Mouse (Mus musculus) adrenal gland, adult 8-10 months (tissue): Measurements from ENCODE around the gene Ppcs. TPM values are rescaled to one million over a fixed set of nuclear protein-coding genes. Genes with fewer than 3 reads are reported as not detected.

Experiments
- DNase-seq: peaks from one replicate; pipeline ENCODE4 v3.0.0; 2022
- total RNA-seq, 4 experiments: library from RNA; stranded (reverse); gene quantifications; 2 replicates each; pipeline ENCODE4 v1.2.4; 2022

Ppcs gene
- total RNA-seq, 4 experiments from 2014 or later: 47.3 to 58.1 (median 49.5) TPM

- DNase-seq: peak; percentile 36
These were observed 5.0 kb downstream of the Ppcs start for GRCm38 (mm10) chr4:119417270-119417669.

- peak; percentile 91 for DNase-seq
These were observed 7.0 kb downstream of the Ppcs start, which contains the start of gene Ccdc30 for GRCm38 (mm10) chr4:119415072-119415753. Ccdc30 (minus strand) TSS chr4:119415521.

GRCm38 (mm10) chr4:119412791-119413190, 9.4 kb downstream of the Ppcs start:
- no peak for DNase-seq

- no peak for DNase-seq
These were observed 10.2 kb downstream of the Ppcs start for GRCm38 (mm10) chr4:119411877-119412650.

- DNase-seq: no peak
These were observed 18.8 kb downstream of the Ppcs start for GRCm38 (mm10) chr4:119403431-119403830.

- DNase-seq: no peak
These were observed 21.3 kb downstream of the Ppcs start for GRCm38 (mm10) chr4:119400896-119401295.

- no peak for DNase-seq
These were observed 23.5 kb downstream of the Ppcs start for GRCm38 (mm10) chr4:119398751-119399150.

- DNase-seq: no peak
These were observed 31.9 kb downstream of the Ppcs start for GRCm38 (mm10) chr4:119390369-119390768.

- DNase-seq: no peak
These were observed 33.0 kb downstream of the Ppcs start for GRCm38 (mm10) chr4:119389184-119389583.

- no peak for DNase-seq
These were observed 40.6 kb downstream of the Ppcs start for GRCm38 (mm10) chr4:119381471-119382190.

- DNase-seq: no peak
These were observed 52.8 kb downstream of the Ppcs start for GRCm38 (mm10) chr4:119369460-119369859.

Other genes with a start within 250 kb of the Ppcs start
- 10 to 100 TPM; 11.7 to 14.2 (median 12.9) TPM for gene Zfp691, start 248.2 kb downstream of the Ppcs start, total RNA-seq
- gene Ermap, start 232.4 kb downstream of the Ppcs start, total RNA-seq: under 1 TPM; 0.06 to 0.87 (median 0.39) TPM
- 10 to 100 TPM; 15.8 to 25.3 (median 17.1) TPM for gene Svbp, start 227.1 kb downstream of the Ppcs start, total RNA-seq
- under 1 TPM in 2 of 4 experiments, not detected in 2; 0.30 to 0.62 TPM for gene Tmem269, start 204.2 kb downstream of the Ppcs start, total RNA-seq
- gene AU022252, start 189.7 kb downstream of the Ppcs start, total RNA-seq: 10 to 100 TPM; 19.4 to 42.9 (median 27.2) TPM
- gene P3h1, start 189.5 kb downstream of the Ppcs start, total RNA-seq: 10 to 100 TPM; 26.1 to 35.2 (median 28.6) TPM
- gene Cldn19, start 167.0 kb downstream of the Ppcs start, total RNA-seq: under 1 TPM in 3 of 4 experiments, not detected in 1; 0.06 to 0.40 (median 0.28) TPM
- gene Ybx1, start 127.8 kb downstream of the Ppcs start, total RNA-seq: 100 to 1,000 TPM; 443 to 619 (median 512) TPM
- 10 to 100 TPM; 17.7 to 25.4 (median 24.3) TPM for gene Ppih, start 101.9 kb downstream of the Ppcs start, total RNA-seq
- gene Ccdc30, start 6.9 kb downstream of the Ppcs start, total RNA-seq: 10 to 100 TPM; 15.6 to 33.1 (median 20.5) TPM
- gene Zmynd12, start 394 bp upstream of the Ppcs start, total RNA-seq: 1 to 10 TPM; 3.7 to 9.4 (median 6.6) TPM
- under 1 TPM; 0.29 to 0.59 (median 0.46) TPM for gene Rimkla, start 70.2 kb upstream of the Ppcs start, total RNA-seq
- gene Foxj3, start 114.6 kb upstream of the Ppcs start, total RNA-seq: 10 to 100 TPM; 36.4 to 54.2 (median 52.0) TPM
- gene Frg2f1, start 117.1 kb upstream of the Ppcs start, total RNA-seq: 10 to 100 TPM in 1 of 4 experiments, 1 to 10 TPM in 3; 8.7 to 10.2 (median 9.2) TPM
- under 1 TPM in 1 of 4 experiments, not detected in 3; 0.73 TPM for gene Guca2a, start 215.3 kb upstream of the Ppcs start, total RNA-seq
- gene Guca2b, start 236.5 kb upstream of the Ppcs start, total RNA-seq: not detected